Mouse (Mus musculus) midbrain, embryonic 16.5 days (tissue): Measurements from ENCODE around the gene Tmem129. TPM values are rescaled to one million over a fixed set of nuclear protein-coding genes. Genes with fewer than 3 reads are reported as not detected.
A peak's percentile ranks its signal among the peaks of the same experiment; 100 is the strongest.

Source experiments
- ATAC-seq: fragments of 200-750 bp; cut with Nextera tagmentation; 2 replicates; pipeline ENCODE4 v1.8.0; 2017; ENCODE audit warnings: moderate TSS enrichment
- H3K27ac ChIP-seq: fragments of 300-500 bp; sonication (generic); 2 replicates; pipeline ENCODE4 v1.5.1; 2014; ENCODE audit warnings: mild to moderate bottlenecking, low read length, mixed read lengths
- H3K27me3 ChIP-seq: fragments of 300-500 bp; sonication (generic); 2 replicates; pipeline ENCODE4 v1.6.1; 2014; ENCODE audit warnings: low read depth, low read length, mixed read lengths; ENCODE audit not compliant: control insufficient read depth, insufficient read depth
- H3K36me3 ChIP-seq: fragments of 300-500 bp; sonication (generic); 2 replicates; pipeline ENCODE4 v1.6.1; 2014; ENCODE audit warnings: mild to moderate bottlenecking, low read length, moderate library complexity, mixed read lengths; ENCODE audit not compliant: control insufficient read depth, insufficient read depth
- H3K4me1 ChIP-seq: fragments of 300-500 bp; sonication (generic); 2 replicates; pipeline ENCODE4 v1.6.1; 2014; ENCODE audit warnings: mild to moderate bottlenecking, low read length, mixed read lengths; ENCODE audit not compliant: control insufficient read depth, insufficient read depth
- H3K4me2 ChIP-seq: fragments of 300-500 bp; sonication (generic); 2 replicates; pipeline ENCODE4 v1.6.1; 2014; ENCODE audit warnings: mild to moderate bottlenecking, low read length, mixed read lengths
- H3K4me3 ChIP-seq: fragments of 300-500 bp; sonication (generic); 2 replicates; pipeline ENCODE4 v1.5.1; 2014; ENCODE audit warnings: low read depth, mild to moderate bottlenecking, low read length, moderate library complexity, mixed read lengths
- H3K9ac ChIP-seq: fragments of 300-500 bp; sonication (generic); 2 replicates; pipeline ENCODE4 v1.6.1; 2014; ENCODE audit warnings: low read depth, low read length, mixed read lengths
- H3K9me3 ChIP-seq: fragments of 300-500 bp; sonication (generic); replicated peaks from 2 replicates; pipeline ENCODE4 v1.6.1; 2014; ENCODE audit warnings: mild to moderate bottlenecking, low read length, mixed read lengths; ENCODE audit not compliant: control insufficient read depth, poor library complexity, severe bottlenecking
- WGBS: fragments of 180-500 bp; shearing (Covaris S2); extraction: QIAGEN DNeasy Blood & Tissue Kit; methylation state at CpG from one replicate; pipeline ENCODE4 v1.1.7; 2014; 5-methylcytosine and 5-hydroxymethylcytosine counted together
- polyA plus RNA-seq: library from polyadenylated mRNA; unstranded; fragments of >200 nt; fragmentation: Nextera tagmentation; extraction: Ambion mirVana; gene quantifications from 2 replicates; pipeline ENCODE4 v1.2.1, GENCODE M21; 2015

Gene Tmem129
- polyA plus RNA-seq, 1 experiment from 2014 or later: 29.7 TPM

DNA sequence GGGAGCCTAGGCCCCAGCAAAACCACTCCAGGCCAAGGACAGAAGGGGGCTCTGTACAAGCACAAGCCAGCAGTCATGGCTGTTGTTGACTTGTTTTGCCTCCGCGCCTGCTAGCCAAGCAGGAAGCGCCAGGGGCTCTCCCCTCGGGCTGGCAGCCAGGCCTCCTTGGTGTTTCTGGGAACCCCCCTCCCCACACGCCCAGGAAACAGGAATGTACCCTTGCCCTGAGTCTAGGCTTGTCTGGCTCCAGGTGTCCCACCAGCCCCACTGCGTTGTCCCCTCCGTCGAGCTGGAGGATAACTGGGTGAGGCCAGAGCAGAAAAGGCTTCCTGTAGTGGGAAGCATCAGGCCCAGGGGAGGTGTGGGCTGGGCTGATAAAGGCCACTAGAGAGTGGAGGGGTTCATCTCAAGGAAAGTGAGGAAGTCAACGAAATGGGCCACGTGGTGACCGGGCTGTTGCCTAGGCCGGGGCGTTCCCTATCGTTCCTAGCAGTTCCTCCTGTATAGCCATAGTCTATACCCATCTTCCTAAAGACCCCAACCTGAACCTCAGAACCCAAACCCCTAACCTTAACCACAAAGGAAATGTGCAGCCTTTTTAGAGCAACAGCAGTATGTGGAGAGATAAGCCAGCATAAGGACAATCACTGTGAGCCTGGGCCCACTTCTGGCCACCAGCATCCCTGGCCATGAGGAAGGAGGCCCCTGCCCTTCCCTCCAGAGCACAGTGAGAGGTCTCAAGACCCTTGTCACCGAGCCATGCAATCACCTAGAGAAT lies 23.6 kb upstream of the Tmem129 start:
- Histone ChIP-seq H3K4me3 (no peak overlapping the region), H3K4me2 (no peak overlapping the region), H3K27ac (no peak overlapping the region), H3K9ac (no peak overlapping the region), H3K9me3 (no peaks in the 10 kb centered on the region), H3K36me3 (no peaks in the 10 kb centered on the region), H3K27me3 (0 out of 2 replicates have a peak, but pooled peaks cover 3% of the 10 kb centered on the region), H3K4me1 (no peaks in the 10 kb centered on the region)
- WGBS: 77% methylated on average over 15 of the region's 15 CpGs
- no peak for ATAC-seq

DNA sequence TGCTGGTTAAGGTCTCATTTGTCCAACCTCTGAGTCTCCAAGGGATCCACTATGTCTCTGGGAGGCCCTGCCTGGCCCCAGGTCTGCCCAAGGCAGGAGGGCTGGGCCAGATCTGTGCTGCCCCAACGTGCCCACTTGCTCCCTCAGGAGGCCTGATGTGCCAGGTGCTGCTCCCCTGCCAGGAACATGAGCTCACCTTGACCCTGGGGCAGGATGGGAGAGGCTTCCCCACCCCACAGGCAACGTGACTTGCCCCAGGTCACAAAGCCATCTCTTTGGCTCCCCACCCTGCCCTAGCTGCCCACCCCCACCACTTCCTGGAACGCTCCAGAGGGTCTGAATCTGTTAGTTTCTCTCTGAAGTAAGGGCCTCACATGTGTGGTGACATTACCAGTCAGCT lies 22.8 kb upstream of the Tmem129 start:
- Histone ChIP-seq H3K4me2 (no peak overlapping the region), H3K36me3 (no peaks in the 10 kb centered on the region), H3K9me3 (no peaks in the 10 kb centered on the region), H3K27me3 (0 out of 2 replicates have a peak, but pooled peaks cover 3% of the 10 kb centered on the region), H3K9ac (no peak overlapping the region), H3K4me3 (no peak overlapping the region), H3K4me1 (no peaks in the 10 kb centered on the region), H3K27ac (no peak overlapping the region)
- no peak for ATAC-seq
- 60% methylated on average over 3 of the region's 3 CpGs for WGBS

DNA sequence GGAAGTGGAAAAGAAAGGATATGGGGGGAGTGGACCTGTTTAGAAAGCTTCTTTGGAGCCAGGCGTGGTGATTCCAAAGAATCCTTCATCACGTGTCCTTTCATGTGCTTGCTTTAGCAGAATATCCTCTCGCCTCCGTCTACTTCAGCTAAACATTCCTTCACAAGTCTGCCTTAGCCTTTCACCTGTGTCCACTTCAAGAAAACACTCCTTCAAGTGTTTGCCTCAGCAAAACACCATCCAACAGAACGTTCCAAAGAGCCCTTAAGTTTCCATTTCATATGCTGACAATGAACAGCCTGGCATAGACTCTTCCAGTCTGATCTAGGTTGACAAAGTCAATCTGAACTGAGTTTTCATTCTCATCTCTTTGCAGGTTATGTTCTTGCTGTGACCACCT lies 20.0 kb upstream of the Tmem129 start:
- ATAC-seq: no peak
- no peaks in the 10 kb centered on the region for H3K4me1 ChIP-seq
- H3K4me3 ChIP-seq: no peak overlapping the region
- no peaks in the 10 kb centered on the region for H3K36me3 ChIP-seq
- H3K27ac ChIP-seq: no peak overlapping the region
- WGBS: 86% methylated on average over 5 of the region's 5 CpGs
- H3K4me2 ChIP-seq: no peak overlapping the region
- no peaks in the 10 kb centered on the region for H3K27me3 ChIP-seq
- H3K9ac ChIP-seq: no peak overlapping the region
- no peaks in the 10 kb centered on the region for H3K9me3 ChIP-seq

DNA sequence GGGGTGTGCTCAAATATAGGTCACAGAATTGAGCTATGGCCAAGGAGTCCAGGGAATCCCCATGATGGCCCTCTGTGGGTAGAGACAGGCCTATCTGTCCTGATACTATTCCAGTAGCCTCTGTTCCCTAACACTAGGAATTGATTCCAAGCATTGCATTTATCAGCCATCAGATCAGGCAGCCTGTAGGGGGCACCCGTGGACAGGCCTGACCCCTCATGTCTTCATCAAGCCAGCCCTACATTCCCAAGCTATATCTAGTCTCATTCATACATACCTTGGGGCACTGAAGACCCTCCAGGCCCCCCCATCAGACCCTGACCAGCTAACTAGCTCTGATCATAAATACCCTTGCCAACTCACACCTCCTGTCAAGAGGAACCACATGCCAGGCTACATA lies 17.7 kb upstream of the Tmem129 start:
- no peak overlapping the region for H3K9ac ChIP-seq
- H3K27me3 ChIP-seq: no peaks in the 10 kb centered on the region
- H3K27ac ChIP-seq: no peak overlapping the region
- H3K4me3 ChIP-seq: no peak overlapping the region
- no peak overlapping the region for H3K4me2 ChIP-seq
- 5% methylated on average over 1 of the region's 1 CpGs for WGBS
- H3K4me1 ChIP-seq: no peaks in the 10 kb centered on the region
- H3K36me3 ChIP-seq: no peaks in the 10 kb centered on the region
- H3K9me3 ChIP-seq: no peaks in the 10 kb centered on the region
- no peak for ATAC-seq

DNA sequence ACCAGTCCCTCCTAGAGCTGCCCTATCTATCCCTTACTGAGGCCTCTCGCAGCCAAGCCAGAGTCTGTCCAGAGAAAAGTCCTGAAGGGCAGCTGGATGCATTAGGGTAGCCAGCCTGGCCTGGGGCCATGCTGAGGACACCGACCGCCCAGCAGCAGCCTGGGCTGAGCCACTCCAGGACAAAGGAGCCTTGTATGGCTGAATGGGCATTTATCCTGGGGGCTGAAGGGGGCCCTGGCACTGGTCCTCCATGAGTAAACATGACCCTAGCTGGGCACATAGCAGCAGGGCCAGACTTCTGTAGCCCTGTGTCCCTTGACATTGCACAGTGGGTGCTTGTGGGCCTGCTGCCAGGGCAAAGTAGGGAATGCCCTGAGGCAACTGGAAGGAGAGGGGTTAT lies 16.2 kb upstream of the Tmem129 start:
- 33% methylated on average over 3 of the region's 3 CpGs for WGBS
- no peak overlapping the region for H3K4me2 ChIP-seq

DNA sequence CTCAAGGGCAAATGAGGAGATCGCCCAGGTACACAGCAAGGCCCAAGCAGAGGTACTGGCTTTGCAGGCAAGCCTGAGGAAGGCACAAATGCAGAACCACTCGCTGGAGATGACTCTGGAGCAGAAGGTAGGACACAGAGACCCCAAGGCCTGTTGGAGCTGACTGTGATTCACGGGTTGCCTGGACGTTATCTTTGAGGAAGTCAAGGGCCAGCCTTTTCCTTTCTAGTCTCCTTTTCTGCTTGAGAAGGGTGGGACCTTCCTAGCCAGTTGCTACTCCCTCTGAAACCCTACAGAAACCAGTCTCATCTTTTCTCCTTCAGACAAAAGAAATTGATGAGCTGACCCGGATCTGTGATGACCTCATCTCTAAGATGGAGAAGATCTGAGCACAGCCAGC lies 13.4 kb upstream of the Tmem129 start:
- 85% methylated on average over 5 of the region's 5 CpGs for WGBS
- H3K36me3 ChIP-seq: no peaks in the 10 kb centered on the region
- H3K9ac ChIP-seq: no peak overlapping the region
- H3K4me1 ChIP-seq: no peaks in the 10 kb centered on the region
- no peak for ATAC-seq
- no peak overlapping the region for H3K27ac ChIP-seq
- no peaks in the 10 kb centered on the region for H3K9me3 ChIP-seq
- no peaks in the 10 kb centered on the region for H3K27me3 ChIP-seq
- no peak overlapping the region for H3K4me2 ChIP-seq
- H3K4me3 ChIP-seq: no peak overlapping the region

More for the DNA sequence above, 16.2 kb upstream of the Tmem129 start:
- Histone ChIP-seq H3K4me1 (no peaks in the 10 kb centered on the region), H3K9ac (no peak overlapping the region), H3K27me3 (no peaks in the 10 kb centered on the region), H3K27ac (no peak overlapping the region), H3K4me3 (no peak overlapping the region), H3K9me3 (no peaks in the 10 kb centered on the region), H3K36me3 (no peaks in the 10 kb centered on the region)
- ATAC-seq: peak; percentile 84

DNA sequence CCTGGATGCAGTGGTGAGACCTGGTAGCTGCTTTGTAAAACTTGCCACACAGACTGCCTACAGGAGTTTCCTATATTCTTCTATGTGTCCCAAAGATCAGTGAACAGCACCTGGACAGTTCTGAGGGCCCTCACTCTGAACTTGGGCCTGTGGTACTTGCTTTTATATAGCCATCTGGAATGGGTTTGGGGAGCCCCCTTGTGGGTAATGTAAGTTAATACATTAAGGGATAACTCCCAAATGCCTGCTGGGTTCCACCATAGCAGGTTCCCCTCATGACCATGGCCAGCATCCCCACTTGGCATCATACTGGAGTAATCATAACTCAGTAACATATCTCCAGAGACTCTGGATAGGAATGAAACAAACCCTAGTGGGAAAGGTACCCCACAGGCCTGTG lies 10.0 kb upstream of the Tmem129 start:
- H3K9me3 ChIP-seq: no peaks in the 10 kb centered on the region

DNA sequence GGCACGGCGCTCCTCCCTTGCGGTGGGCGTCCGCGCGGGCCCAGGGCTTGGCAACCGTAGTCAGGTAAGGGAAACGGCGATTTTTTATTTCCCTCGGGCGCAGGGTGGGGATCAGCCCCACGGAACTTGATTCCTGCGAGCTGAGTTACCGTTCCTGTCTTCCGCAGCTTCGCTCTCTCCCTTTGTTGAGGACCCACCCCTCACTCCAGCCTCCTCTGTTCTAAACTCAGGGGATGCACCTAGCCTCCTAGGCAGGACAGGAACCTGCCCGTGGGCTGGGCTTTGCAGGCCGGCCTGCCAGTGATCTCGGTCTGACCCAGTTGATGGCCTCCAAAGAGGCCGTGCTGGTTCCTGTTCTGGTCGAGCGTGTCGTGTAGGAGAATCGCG lies 441 bp upstream of the Tmem129 start:
- H3K4me3 ChIP-seq: peak overlapping the region; percentile 63
- 0% methylated on average over 26 of the region's 26 CpGs for WGBS
- no peak overlapping the region; the same call in 1 of the 2 replicates for H3K27ac ChIP-seq
- H3K27me3 ChIP-seq: no peaks in the 10 kb centered on the region
- H3K4me2 ChIP-seq: peak overlapping the region; percentile 68
- H3K4me1 ChIP-seq: peaks cover 26% of the 10 kb centered on the region
- H3K9ac ChIP-seq: peak overlapping the region; percentile 82
- no peaks in the 10 kb centered on the region for H3K9me3 ChIP-seq
- peaks cover 6% of the 10 kb centered on the region; the same call in 1 of the 2 replicates for H3K36me3 ChIP-seq
- no peak; the same call in 1 of the 2 replicates for ATAC-seq

More for the DNA sequence above, 10.0 kb upstream of the Tmem129 start:
- no peak for ATAC-seq
- no peak overlapping the region for H3K4me3 ChIP-seq
- H3K36me3 ChIP-seq: no peaks in the 10 kb centered on the region
- H3K9ac ChIP-seq: no peak overlapping the region
- H3K27ac ChIP-seq: no peak overlapping the region
- H3K4me1 ChIP-seq: no peaks in the 10 kb centered on the region
- no peaks in the 10 kb centered on the region for H3K27me3 ChIP-seq
- no peak overlapping the region for H3K4me2 ChIP-seq

DNA sequence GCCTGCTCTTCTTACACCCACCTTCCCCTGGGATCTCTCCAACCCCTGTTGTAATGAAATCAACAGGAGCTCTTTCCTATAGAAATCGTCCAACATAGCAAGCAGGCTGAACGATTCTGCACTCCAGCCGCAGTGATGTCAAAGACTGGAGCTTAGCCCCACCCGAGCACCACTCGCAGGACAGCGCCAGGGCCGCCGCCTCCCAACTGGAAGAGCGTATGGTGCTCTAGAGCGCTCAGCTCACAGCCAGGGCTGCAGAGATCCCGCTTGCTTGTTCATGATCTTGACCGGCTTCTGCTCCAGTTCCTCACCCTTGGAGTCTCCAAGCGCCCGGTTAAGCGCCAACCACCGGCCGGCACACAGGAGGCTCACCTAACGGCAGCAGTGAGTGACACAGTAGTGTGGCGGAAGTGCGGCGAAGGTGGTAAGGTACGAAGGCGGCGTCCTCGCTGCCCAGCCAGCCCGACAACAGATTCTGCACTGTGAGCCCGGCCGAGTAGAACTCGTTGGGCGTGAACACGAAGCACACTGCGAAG lies 897 bp downstream of the Tmem129 start:
- peaks cover 6% of the 10 kb centered on the region; the same call in 1 of the 2 replicates for H3K36me3 ChIP-seq
- peak overlapping the region; percentile 63 for H3K4me3 ChIP-seq
- peak overlapping the region; percentile 98 for H3K27ac ChIP-seq
- peak overlapping the region; percentile 82 for H3K9ac ChIP-seq
- peak; percentile 41 for ATAC-seq
- H3K4me1 ChIP-seq: peaks cover 29% of the 10 kb centered on the region
- H3K4me2 ChIP-seq: peak overlapping the region; percentile 68
- no peaks in the 10 kb centered on the region for H3K27me3 ChIP-seq
- no peaks in the 10 kb centered on the region for H3K9me3 ChIP-seq
- WGBS: under 1% methylated on average over 32 of the region's 32 CpGs
